ENCODE assay signal across 8 mouse cellular contexts in the genomic region with DNA sequence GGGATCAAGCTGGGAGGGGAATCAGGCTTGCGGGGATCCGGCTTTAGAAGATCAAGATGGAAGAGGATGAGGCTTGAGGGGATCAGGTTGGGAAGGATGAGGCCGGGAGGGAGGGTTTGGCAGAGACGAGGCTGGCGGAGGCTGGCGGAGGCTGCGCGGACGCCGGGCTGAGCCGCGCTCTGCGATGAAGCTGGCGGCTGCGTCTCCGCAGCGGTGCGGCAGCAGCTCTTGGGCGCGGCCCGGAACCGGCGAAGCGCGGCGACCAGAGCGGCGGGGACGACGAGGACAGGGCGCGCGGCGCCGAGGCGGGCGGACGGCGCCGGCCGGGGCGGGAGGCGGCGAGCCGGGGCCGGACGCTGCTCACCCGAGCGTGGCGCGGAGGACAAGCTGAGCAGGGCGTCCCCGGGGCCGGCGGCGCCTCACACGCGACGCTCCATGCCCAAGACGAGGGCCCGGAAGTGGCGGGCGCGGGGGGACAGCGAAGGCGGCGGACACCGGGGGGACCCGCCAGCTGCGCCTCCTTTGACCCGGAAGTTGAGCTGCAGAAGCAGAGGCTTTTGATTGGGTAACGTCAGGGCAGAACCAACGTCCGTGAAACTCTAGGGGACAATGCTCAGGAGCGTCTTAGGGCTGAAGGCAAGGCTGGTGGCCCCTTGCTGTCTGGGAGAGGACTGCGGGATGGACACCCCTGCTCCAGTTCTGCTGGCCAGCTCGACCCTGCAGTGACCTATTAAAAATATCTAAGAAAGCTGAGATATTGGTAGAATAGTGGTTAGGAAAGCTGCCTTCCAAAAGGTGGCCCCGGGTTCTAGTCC. TPM values are rescaled to one million over a fixed set of nuclear protein-coding genes. Genes with fewer than 3 reads are reported as not detected.
DNase-seq lines count a peak whose midpoint lies in the region; ATAC-seq and TF ChIP-seq lines count a peak whose summit lies in the region.

TSS of gene Dpp9 (minus strand) at position 529 of the 815 bp plus-strand sequence.

- ATAC-seq in forebrain, embryonic 12.5 days (ENCODE audit: low FRiP score), result peak; percentile 98
- ATAC-seq in heart, postnatal 0 days (ENCODE audit: insufficient read depth, low read depth), result peak; percentile 99
- ATAC-seq in liver, embryonic 16.5 days (ENCODE audit: low read depth), result peak; percentile 94
- ATAC-seq in neural tube, embryonic 13.5 days (ENCODE audit: low read depth), result peak; percentile 99

- peak within 1 kb of the TSS; percentile 86 for H3K4me2 ChIP-seq in forebrain, embryonic 12.5 days
- H3K4me2 ChIP-seq in heart, postnatal 0 days (ENCODE audit: low read depth, low read length), result peak within 1 kb of the TSS; percentile 73
- peak within 1 kb of the TSS; percentile 87 for H3K4me2 ChIP-seq in liver, embryonic 16.5 days (ENCODE audit: low read depth, low read length)
- peak within 1 kb of the TSS; percentile 91 for H3K4me2 ChIP-seq in neural tube, embryonic 13.5 days

- WGBS in forebrain, embryonic 12.5 days, result 1% methylated on average over 68 of the region's 78 CpGs
- under 1% methylated on average over 68 of the region's 78 CpGs for WGBS in heart, postnatal 0 days
- WGBS in liver, embryonic 16.5 days (ENCODE audit: insufficient replicate concordance), result under 1% methylated on average over 78 of the region's 78 CpGs
- WGBS in neural tube, embryonic 13.5 days, result under 1% methylated on average over 76 of the region's 78 CpGs

- peaks cover 35% of the 10 kb centered on the region for H3K4me1 ChIP-seq in E14TG2a.4 (replicated peaks; ENCODE audit: low read depth, low read length)
- peaks cover 34% of the 10 kb centered on the region for H3K4me1 ChIP-seq in forebrain, embryonic 12.5 days
- H3K4me1 ChIP-seq in heart, postnatal 0 days (ENCODE audit: control insufficient read depth, insufficient read depth), result peaks cover 15% of the 10 kb centered on the region; the same call in 1 of the 2 replicates
- peaks cover 16% of the 10 kb centered on the region for H3K4me1 ChIP-seq in liver, embryonic 16.5 days (ENCODE audit: control insufficient read depth, low read depth, low read length)
- H3K4me1 ChIP-seq in neural tube, embryonic 13.5 days (replicated peaks), result peaks cover 39% of the 10 kb centered on the region
- peaks cover 12% of the 10 kb centered on the region for H3K4me1 ChIP-seq in testis, adult 2 months (ENCODE audit: control insufficient read depth, insufficient read depth, low read length)

- no peaks in the 10 kb centered on the region for H3K27me3 ChIP-seq in E14TG2a.4 (ENCODE audit: insufficient read depth, low read length)
- H3K27me3 ChIP-seq in forebrain, embryonic 12.5 days, result no peaks in the 10 kb centered on the region
- no peaks in the 10 kb centered on the region for H3K27me3 ChIP-seq in heart, postnatal 0 days (ENCODE audit: control insufficient read depth, insufficient read depth, low read length)
- H3K27me3 ChIP-seq in liver, embryonic 16.5 days (ENCODE audit: control insufficient read depth, insufficient read depth, low read depth, low read length), result no peaks in the 10 kb centered on the region
- H3K27me3 ChIP-seq in neural tube, embryonic 13.5 days, result no peaks in the 10 kb centered on the region
- no peaks in the 10 kb centered on the region for H3K27me3 ChIP-seq in testis, adult 2 months (ENCODE audit: control insufficient read depth, insufficient read depth, low read length)

- peak within 1 kb of the TSS; percentile 89 for H3K4me3 ChIP-seq in E14TG2a.4 (replicated peaks; ENCODE audit: low read length)
- H3K4me3 ChIP-seq in forebrain, embryonic 12.5 days (replicated peaks), result peak within 1 kb of the TSS; percentile 98
- H3K4me3 ChIP-seq in heart, postnatal 0 days (ENCODE audit: low read depth, low read length), result peak within 1 kb of the TSS; percentile 74
- H3K4me3 ChIP-seq in liver, embryonic 16.5 days (ENCODE audit: low read depth, low read length), result peak within 1 kb of the TSS; percentile 82
- H3K4me3 ChIP-seq in neural tube, embryonic 13.5 days, result peak within 1 kb of the TSS; percentile 84
- peak within 1 kb of the TSS; percentile 90 for H3K4me3 ChIP-seq in testis, adult 2 months (ENCODE audit: control insufficient read depth, low read depth, low read length)

- TF ChIP-seq POLR2A in testis, adult 2 months (IDR thresholded peaks at IDR 0.05; ENCODE audit: control insufficient read depth, low read depth, low read length), result peak; percentile 22; the same call in 1 of the 2 replicates

- TF ChIP-seq CTCF in E14TG2a.4 (conservative IDR thresholded peaks at IDR 0.05; ENCODE audit: low read length), result no peak
- peak; percentile 28 for TF ChIP-seq CTCF in heart, postnatal 0 days (IDR thresholded peaks at IDR 0.05; ENCODE audit: low read depth)
- TF ChIP-seq CTCF in testis, adult 2 months (IDR thresholded peaks at IDR 0.05; ENCODE audit: control insufficient read depth, insufficient read depth, insufficient replicate concordance, low read depth, low read length), result no peak

- peak within 1 kb of the TSS; percentile 91 for H3K27ac ChIP-seq in forebrain, embryonic 12.5 days
- peak within 1 kb of the TSS; percentile 90 for H3K27ac ChIP-seq in heart, postnatal 0 days (ENCODE audit: low read depth)
- H3K27ac ChIP-seq in liver, embryonic 16.5 days (ENCODE audit: low read length), result peak within 1 kb of the TSS; percentile 82
- peak within 1 kb of the TSS; percentile 95 for H3K27ac ChIP-seq in neural tube, embryonic 13.5 days (replicated peaks)
- H3K27ac ChIP-seq in testis, adult 2 months (ENCODE audit: control insufficient read depth, insufficient read depth, low read depth, low read length), result peak within 1 kb of the TSS; percentile 70

- DNase-seq in c-Kit-positive CD71-positive TER-119-positive erythroid progenitor cells, embryonic 14.5 days (ENCODE audit: low spot score), result peak; percentile 85
- peak; percentile 99 for DNase-seq in heart, postnatal 0 days (ENCODE audit: low spot score)
- peak; percentile 87 to 94 for DNase-seq in kidney, postnatal 4 days

- no peaks in the 10 kb centered on the region for H3K9me3 ChIP-seq in E14TG2a.4 (ENCODE audit: low read length)
- no peaks in the 10 kb centered on the region for H3K9me3 ChIP-seq in forebrain, embryonic 12.5 days
- H3K9me3 ChIP-seq in heart, postnatal 0 days (replicated peaks; ENCODE audit: control insufficient read depth, low read length), result no peaks in the 10 kb centered on the region
- no peaks in the 10 kb centered on the region for H3K9me3 ChIP-seq in liver, embryonic 16.5 days (replicated peaks; ENCODE audit: control insufficient read depth, low read length)
- H3K9me3 ChIP-seq in neural tube, embryonic 13.5 days, result no peaks in the 10 kb centered on the region

- peak; percentile 46; the same call in 1 of the 2 replicates for TF ChIP-seq EP300 in heart, postnatal 0 days (IDR thresholded peaks at IDR 0.05; ENCODE audit: low read depth)

- peak within 1 kb of the TSS; percentile 90 for H3K9ac ChIP-seq in forebrain, embryonic 12.5 days
- peak within 1 kb of the TSS; percentile 81 for H3K9ac ChIP-seq in heart, postnatal 0 days (replicated peaks; ENCODE audit: low read depth, low read length)
- peak within 1 kb of the TSS; percentile 82 for H3K9ac ChIP-seq in liver, embryonic 16.5 days (ENCODE audit: low read depth, low read length)
- H3K9ac ChIP-seq in neural tube, embryonic 13.5 days, result peak within 1 kb of the TSS; percentile 90

- peaks cover 25% of the 10 kb centered on the region for H3K36me3 ChIP-seq in E14TG2a.4 (ENCODE audit: insufficient read depth, low read length)
- H3K36me3 ChIP-seq in forebrain, embryonic 12.5 days (replicated peaks), result peaks cover 6% of the 10 kb centered on the region; the same call in 1 of the 2 replicates
- no peaks in the 10 kb centered on the region; the same call in 1 of the 2 replicates for H3K36me3 ChIP-seq in heart, postnatal 0 days (replicated peaks; ENCODE audit: control insufficient read depth, insufficient read depth, low read length)
- H3K36me3 ChIP-seq in liver, embryonic 16.5 days (ENCODE audit: control insufficient read depth, insufficient read depth), result no peaks in the 10 kb centered on the region
- peaks cover 4% of the 10 kb centered on the region; the same call in 1 of the 2 replicates for H3K36me3 ChIP-seq in neural tube, embryonic 13.5 days
- no peaks in the 10 kb centered on the region for H3K36me3 ChIP-seq in testis, adult 2 months (ENCODE audit: control insufficient read depth, insufficient read depth, low read length)

RNA-seq across cellular contexts. Expression of gene Dpp9, which starts in this region (rescaled TPM):
- polyA plus RNA-seq in forebrain, embryonic 12.5 days (2016; fragmentation: Nextera tagmentation; extraction: Ambion mirVana), result 43.4 and 48.6 TPM in 2 replicates
- 25.9 and 29.0 TPM in 2 replicates for total RNA-seq in heart, postnatal 0 days (2014; rRNA removed; ENCODE audit: low replicate concordance)
- 12.6 and 13.3 TPM in 2 replicates for polyA plus RNA-seq in heart, postnatal 0 days (2015; fragmentation: Nextera tagmentation; extraction: Ambion mirVana)
- 19.9 and 23.5 TPM in 2 replicates for polyA plus RNA-seq in liver, embryonic 16.5 days (2015; fragmentation: Nextera tagmentation; extraction: Ambion mirVana)
- polyA plus RNA-seq in neural tube, embryonic 13.5 days (2015; fragmentation: Nextera tagmentation; extraction: Ambion mirVana), result 25.7 and 26.3 TPM in 2 replicates
- polyA plus RNA-seq in testis, adult 2 months (2012; rRNA removed), result 12.8 and 15.0 TPM in 2 replicates

Comparison
In these comparisons a context has a peak if more than half of its experiments do, and no peak if none do; other contexts are left out.
1. Peak in every context shown above with its lines: DNase-seq, ATAC-seq, H3K4me3 ChIP-seq and H3K27ac ChIP-seq.